Comparison of ENCODE assay signal across 8 mouse cellular contexts in genomic region chr4:46130221-46130620, GRCm38 (mm10). TPM values are rescaled to one million over a fixed set of nuclear protein-coding genes. Genes with fewer than 3 reads are reported as not detected.
DNase-seq lines count a peak whose midpoint lies in the region; ATAC-seq and TF ChIP-seq lines count a peak whose summit lies in the region.

No protein-coding gene starts in this region.

- ATAC-seq in midbrain, embryonic 15.5 days (replicated peaks) = no peak
- peak; percentile 67; the same call in 1 of the 2 replicates for ATAC-seq in erythroid progenitor cell, adult 5-6 weeks (replicated peaks; ENCODE audit: low FRiP score, poor library complexity, severe bottlenecking)
- no peak for ATAC-seq in limb, embryonic 14.5 days (ENCODE audit: low FRiP score, low read depth)

- no peaks in the 10 kb centered on the region for H3K9me3 ChIP-seq in midbrain, embryonic 10.5 days (replicated peaks)
- H3K9me3 ChIP-seq in midbrain, embryonic 15.5 days = no peaks in the 10 kb centered on the region
- no peaks in the 10 kb centered on the region for H3K9me3 ChIP-seq in limb, embryonic 14.5 days (ENCODE audit: control insufficient read depth, low read length)

- H3K27ac ChIP-seq in midbrain, embryonic 10.5 days (replicated peaks) = no peak overlapping the region
- no peak overlapping the region for H3K27ac ChIP-seq in midbrain, embryonic 15.5 days
- no peak overlapping the region for H3K27ac ChIP-seq in limb, embryonic 14.5 days (replicated peaks; ENCODE audit: low read depth, low read length)

- no peak overlapping the region for H3K4me2 ChIP-seq in midbrain, embryonic 15.5 days
- no peak overlapping the region for H3K4me2 ChIP-seq in limb, embryonic 14.5 days (replicated peaks; ENCODE audit: low read depth, low read length, severe bottlenecking)

- H3K9ac ChIP-seq in midbrain, embryonic 15.5 days = no peak overlapping the region
- no peak overlapping the region for H3K9ac ChIP-seq in limb, embryonic 14.5 days (ENCODE audit: low read depth, low read length, severe bottlenecking)

- H3K4me1 ChIP-seq in midbrain, embryonic 10.5 days = no peaks in the 10 kb centered on the region
- no peaks in the 10 kb centered on the region; the same call in 1 of the 2 replicates for H3K4me1 ChIP-seq in midbrain, embryonic 15.5 days
- H3K4me1 ChIP-seq in limb, embryonic 14.5 days (ENCODE audit: control insufficient read depth, insufficient read depth, low read length) = no peaks in the 10 kb centered on the region

- DNase-seq in cerebellum, adult 8-10 months = peak; percentile 41
- DNase-seq in cerebellum, adult 11 months = no peak
- peak; percentile 58 for DNase-seq in midbrain, embryonic 10.5 days (ENCODE audit: low spot score)
- DNase-seq in adrenal gland, adult 2 months = peak; percentile 54
- peak; percentile 32 for DNase-seq in limb, embryonic 14.5 days (ENCODE audit: low spot score)
- DNase-seq in spleen, postnatal 10 days (ENCODE audit: low spot score in 2 of 2) = peak; percentile 55 to 75

- no peak overlapping the region for H3K4me3 ChIP-seq in midbrain, embryonic 10.5 days
- H3K4me3 ChIP-seq in midbrain, embryonic 15.5 days = no peak overlapping the region
- no peak overlapping the region for H3K4me3 ChIP-seq in limb, embryonic 14.5 days (replicated peaks; ENCODE audit: low read length)

- 76% methylated on average over 3 of the region's 3 CpGs for WGBS in midbrain, embryonic 10.5 days
- 73% methylated on average over 3 of the region's 3 CpGs for WGBS in midbrain, embryonic 15.5 days
- WGBS in limb, embryonic 14.5 days = 77% methylated on average over 3 of the region's 3 CpGs

- H3K36me3 ChIP-seq in midbrain, embryonic 10.5 days = peaks cover 94% of the 10 kb centered on the region
- peaks cover 29% of the 10 kb centered on the region for H3K36me3 ChIP-seq in midbrain, embryonic 15.5 days (replicated peaks)
- peaks cover 76% of the 10 kb centered on the region for H3K36me3 ChIP-seq in limb, embryonic 14.5 days (ENCODE audit: control insufficient read depth, insufficient read depth, low read length)

- no peak for TF ChIP-seq POLR2A in limb, embryonic 14.5 days (IDR thresholded peaks at IDR 0.05; ENCODE audit: borderline replicate concordance, extremely low read depth, insufficient read depth, insufficient read length)

- no peaks in the 10 kb centered on the region for H3K27me3 ChIP-seq in midbrain, embryonic 10.5 days (ENCODE audit: low read depth, poor library complexity, severe bottlenecking)
- H3K27me3 ChIP-seq in midbrain, embryonic 15.5 days (replicated peaks) = no peaks in the 10 kb centered on the region
- no peaks in the 10 kb centered on the region for H3K27me3 ChIP-seq in limb, embryonic 14.5 days (ENCODE audit: control insufficient read depth, insufficient read depth, low read length)

RNA-seq across cellular contexts. Expression of gene Ncbp1, which starts 8.2 kb away (rescaled TPM):
- 127 and 133 TPM in 2 replicates for polyA plus RNA-seq in midbrain, embryonic 10.5 days (2016; fragmentation: Nextera tagmentation; extraction: Ambion mirVana)
- polyA plus RNA-seq in midbrain, embryonic 15.5 days (2015; fragmentation: Nextera tagmentation; extraction: Ambion mirVana) = 76.0 TPM in 2 replicates
- 10 to 100 TPM; 47.4 to 59.2 TPM for total RNA-seq in adrenal gland, adult 2 months (2021)
- 8.8 and 11.2 TPM in 2 replicates for polyA plus RNA-seq in adrenal gland, adult 2 months (2012; rRNA removed)
- total RNA-seq in erythroid progenitor cell, adult 5-6 weeks (2015; ENCODE audit: low replicate concordance) = 46.9 and 65.2 TPM in 2 replicates
- 55.1 and 78.8 TPM in 2 replicates for total RNA-seq in erythroid progenitor cell, adult 5-6 weeks (2017; ENCODE audit: low replicate concordance)
- polyA plus RNA-seq in limb, embryonic 14.5 days (2012; rRNA removed) = 54.3 and 75.2 TPM in 2 replicates
- polyA plus RNA-seq in limb, embryonic 14.5 days (2014; fragmentation: Nextera tagmentation; extraction: Ambion mirVana) = 74.0 and 79.7 TPM in 2 replicates

RNA-seq across cellular contexts. Expression of gene Tstd2, which starts 8.3 kb away (rescaled TPM):
- polyA plus RNA-seq in midbrain, embryonic 10.5 days (2016; fragmentation: Nextera tagmentation; extraction: Ambion mirVana) = 62.8 and 63.6 TPM in 2 replicates
- 29.9 and 33.9 TPM in 2 replicates for polyA plus RNA-seq in midbrain, embryonic 15.5 days (2015; fragmentation: Nextera tagmentation; extraction: Ambion mirVana)
- 10 to 100 TPM; 21.0 to 29.8 TPM for total RNA-seq in adrenal gland, adult 2 months (2021)
- polyA plus RNA-seq in adrenal gland, adult 2 months (2012; rRNA removed) = 10.7 and 13.4 TPM in 2 replicates
- total RNA-seq in erythroid progenitor cell, adult 5-6 weeks (2015; ENCODE audit: low replicate concordance) = 2.9 and 8.4 TPM in 2 replicates
- total RNA-seq in erythroid progenitor cell, adult 5-6 weeks (2017; ENCODE audit: low replicate concordance) = 9.6 and 22.8 TPM in 2 replicates
- 26.6 and 27.3 TPM in 2 replicates for polyA plus RNA-seq in limb, embryonic 14.5 days (2012; rRNA removed)
- 17.5 and 23.7 TPM in 2 replicates for polyA plus RNA-seq in limb, embryonic 14.5 days (2014; fragmentation: Nextera tagmentation; extraction: Ambion mirVana)
